Mouse (Mus musculus) ovary, postnatal 14 days (tissue): ENCODE measurements around the gene Olfr1065.
A peak's percentile ranks its signal among the peaks of the same experiment; 100 is the strongest.
"Not testable (repeated sequence)": the region's sequence is repeated elsewhere in the genome, so short reads cannot be mapped to it uniquely, and the experiment has no call there.

Experiments used
- DNase-seq: peaks from one replicate; pipeline ENCODE4 v3.0.0; 2022; ENCODE audit warnings: low spot score

Olfr1065 gene

GRCm38 (mm10) chr2:86450491-86450890, at the start of gene Olfr1065:
Gene Olfr1065, minus strand, starts transcription at chr2:86450591.
- not testable (repeated sequence) for DNase-seq

- DNase-seq, result no peak
These were observed 36.9 kb upstream of the Olfr1065 start, which contains the start of gene Olfr228 for GRCm38 (mm10) chr2:86487286-86487685. Gene Olfr228, minus strand, starts transcription at chr2:86487386.

- peak; percentile 37 for DNase-seq
These were observed 14.2 kb upstream of the Olfr1065 start for GRCm38 (mm10) chr2:86464442-86465109.

GRCm38 (mm10) chr2:86460434-86460833, 10.0 kb upstream of the Olfr1065 start:
- no peak for DNase-seq

- no peak for DNase-seq
These were observed 5.8 kb upstream of the Olfr1065 start, which contains the start of gene Olfr1066 for GRCm38 (mm10) chr2:86456169-86456568. Gene Olfr1066, minus strand, starts transcription at chr2:86456269.

GRCm38 (mm10) chr2:86442101-86442500, 8.3 kb downstream of the Olfr1065 start:
- DNase-seq, result not testable (repeated sequence)

GRCm38 (mm10) chr2:86428511-86428910, 21.9 kb downstream of the Olfr1065 start:
- DNase-seq, result not testable (repeated sequence)

- DNase-seq, result not testable (repeated sequence)
These were observed 23.7 kb downstream of the Olfr1065 start, which contains the start of gene Olfr1062 for GRCm38 (mm10) chr2:86426649-86427048. Gene Olfr1062, minus strand, starts transcription at chr2:86426749.

- no peak for DNase-seq
These were observed 36.4 kb downstream of the Olfr1065 start, which contains the start of gene Olfr1061 for GRCm38 (mm10) chr2:86413950-86414349. Gene Olfr1061, minus strand, starts transcription at chr2:86414050.

GRCm38 (mm10) chr2:86395114-86395513, 55.3 kb downstream of the Olfr1065 start:
- DNase-seq, result no peak
